Mouse (Mus musculus) T-helper 1 cell (primary cell): ENCODE data around the gene Gm9758.
"Not testable (repeated sequence)": the region's sequence is repeated elsewhere in the genome, so short reads cannot be mapped to it uniquely, and the experiment has no call there.

ENCODE experiments used
- in situ Hi-C: fragments of 300-600 bp; cut with MboI, MseI; formaldehyde crosslinking; loops from one replicate; pipeline ENCODE4 v1.15.1; 2025; ENCODE audit warnings: high pct_unique_total_duplicates

Gm9758 gene

GRCm38 (mm10) chr5:14914799-14915198 is at the start of gene Gm9758:
Gene Gm9758, minus strand, starts transcription at chr5:14914899.
- in situ Hi-C loops: not testable (repeated sequence)

DNA sequence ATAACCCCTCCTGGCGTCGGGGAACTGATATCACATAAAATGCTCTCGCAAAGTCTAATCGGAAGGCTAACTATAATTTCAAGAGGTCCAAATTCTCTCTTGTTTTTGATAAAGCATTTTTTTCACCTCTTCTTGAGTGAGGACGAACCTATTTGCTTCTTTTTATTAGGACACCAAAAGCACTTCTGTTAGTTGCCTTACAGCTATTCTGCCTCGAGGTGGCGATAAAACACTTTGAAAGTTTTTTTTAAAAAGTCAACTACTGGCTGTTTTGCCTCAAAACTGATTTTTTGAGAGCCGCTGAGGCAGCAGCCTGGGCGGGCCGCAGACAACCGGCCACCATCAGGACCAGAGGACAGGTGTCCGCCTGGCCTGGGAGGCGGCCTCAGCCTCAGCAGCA is 49.1 kb upstream of the Gm9758 start:
- in situ Hi-C loops: loop anchor here (5.0 kb wide), 2 partner anchors 37 to 678 kb away; no protein-coding TSS in a partner anchor

GRCm38 (mm10) chr5:14961502-14961901 is 46.8 kb upstream of the Gm9758 start:
- in situ Hi-C loops: loop anchor here (5.0 kb wide), 2 partner anchors 34 to 681 kb away; no protein-coding TSS in a partner anchor

DNA sequence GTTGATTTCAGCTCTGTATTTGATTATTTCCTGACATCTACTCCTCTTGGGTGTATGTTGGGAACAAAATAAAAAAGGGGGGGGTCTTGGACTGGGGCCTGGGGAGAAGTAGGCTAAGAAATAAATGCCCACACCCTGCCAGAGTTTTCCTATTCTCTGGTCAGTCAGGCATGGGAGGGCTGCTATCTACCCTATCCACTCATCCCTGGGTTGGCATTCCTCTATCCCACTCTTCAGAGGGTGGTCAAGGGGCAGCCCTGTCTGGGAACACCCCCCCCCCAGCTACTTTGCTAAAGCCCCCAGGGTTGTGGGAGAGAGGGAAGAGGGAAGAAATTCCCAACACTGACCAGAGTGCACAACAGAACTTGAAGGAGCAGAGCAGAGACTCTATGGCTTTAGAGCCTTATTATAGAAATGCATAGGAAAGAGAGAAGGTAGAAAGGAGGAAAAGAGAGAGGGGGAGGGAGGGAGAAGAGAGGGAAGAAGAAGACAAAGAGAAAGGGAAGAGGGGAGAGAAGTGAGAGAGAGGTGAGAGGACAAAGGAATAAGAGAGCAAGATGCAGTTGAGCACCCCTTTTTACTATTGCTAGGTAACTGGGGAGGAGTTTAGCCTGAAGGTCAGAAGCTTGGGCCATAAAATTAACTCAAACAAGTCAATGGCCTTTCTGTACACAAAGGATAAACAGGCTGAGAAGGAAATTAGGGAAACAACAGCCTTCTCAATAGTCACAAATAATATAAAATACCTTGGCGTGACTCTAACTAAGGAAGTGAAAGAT is 41.4 kb upstream of the Gm9758 start:
- in situ Hi-C loops: loop anchor here (5.0 kb wide), 1 partner anchor 556 kb away; no protein-coding TSS in a partner anchor

GRCm38 (mm10) chr5:14953587-14953986 is 38.9 kb upstream of the Gm9758 start:
- in situ Hi-C loops: loop anchor here (5.0 kb wide), 1 partner anchor 54 kb away; no protein-coding TSS in a partner anchor

DNA sequence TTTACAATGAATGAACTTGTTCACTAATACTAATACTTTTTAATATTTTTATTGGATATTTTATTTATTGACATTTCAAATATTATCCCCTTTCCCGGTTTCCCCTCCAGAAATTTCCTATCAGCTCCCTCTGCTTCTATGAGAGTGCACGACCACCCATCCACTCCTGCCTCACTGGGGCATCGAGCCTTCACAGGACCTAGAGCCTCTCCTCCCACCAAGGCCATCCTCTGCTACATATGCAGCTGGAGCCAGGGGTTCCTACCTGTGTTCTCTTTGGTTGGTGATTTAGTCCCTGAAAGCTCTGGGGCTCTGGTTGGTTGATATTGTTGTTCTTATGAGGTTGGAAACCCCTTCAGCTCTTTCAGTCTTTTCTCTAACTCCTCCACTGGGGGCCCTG is 38.0 kb upstream of the Gm9758 start:
- in situ Hi-C loops: loop anchor here (5.0 kb wide), 1 partner anchor 55 kb away; no protein-coding TSS in a partner anchor

DNA sequence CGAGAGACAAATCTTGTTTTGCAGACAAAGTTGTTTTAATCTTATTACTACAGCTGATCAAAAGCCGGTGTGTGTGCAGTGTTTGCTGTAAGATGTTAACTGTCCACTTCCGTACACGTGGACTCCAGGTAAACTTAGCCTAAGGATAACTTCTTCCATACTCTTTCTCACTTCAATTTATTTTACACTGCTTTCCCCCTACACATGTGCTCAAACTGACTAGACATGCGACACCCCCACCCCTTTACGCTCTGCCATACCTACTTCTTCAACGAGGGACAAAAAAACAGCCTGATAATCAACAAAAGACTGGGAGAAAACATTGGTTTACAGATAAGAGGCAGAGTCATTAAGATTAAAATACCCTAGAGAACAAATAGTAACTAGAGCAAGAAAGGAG is 37.1 kb upstream of the Gm9758 start:
- in situ Hi-C loops: loop anchor here (5.0 kb wide), 1 partner anchor 55 kb away; no protein-coding TSS in a partner anchor

DNA sequence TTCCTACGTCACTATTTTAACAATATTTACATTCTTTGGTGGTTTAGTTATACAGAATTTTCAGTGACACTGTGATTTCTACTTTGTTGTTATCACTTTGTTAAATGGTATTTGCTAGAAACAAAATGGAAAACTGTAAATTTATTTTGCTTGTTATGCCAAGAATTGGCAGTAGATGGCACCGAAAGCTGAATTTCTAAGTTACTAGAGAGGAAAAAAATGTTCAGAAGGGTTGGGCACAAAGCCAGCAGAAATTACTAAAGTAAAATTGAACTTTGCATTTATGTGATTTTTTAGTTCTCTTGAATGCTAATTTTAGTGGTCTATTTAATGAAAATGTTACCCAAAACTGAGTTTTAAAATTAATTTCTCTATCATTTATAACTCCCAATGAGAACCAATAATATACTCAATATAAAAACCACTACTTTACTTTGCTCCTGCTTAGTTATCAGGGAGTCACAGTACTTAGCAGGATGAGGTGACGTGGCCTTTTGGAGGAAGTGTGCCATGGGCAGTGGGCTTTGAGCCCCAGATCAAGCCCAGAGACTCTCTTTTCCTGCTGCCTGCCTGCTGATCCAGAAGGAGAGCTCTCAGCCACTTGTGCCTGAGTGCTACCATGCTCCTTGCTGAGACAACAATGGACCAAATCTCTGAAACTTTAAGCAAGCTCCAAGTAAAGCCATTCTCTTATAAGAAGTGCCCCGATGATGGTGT is 32.9 kb upstream of the Gm9758 start:
- in situ Hi-C loops: not testable (repeated sequence)

DNA sequence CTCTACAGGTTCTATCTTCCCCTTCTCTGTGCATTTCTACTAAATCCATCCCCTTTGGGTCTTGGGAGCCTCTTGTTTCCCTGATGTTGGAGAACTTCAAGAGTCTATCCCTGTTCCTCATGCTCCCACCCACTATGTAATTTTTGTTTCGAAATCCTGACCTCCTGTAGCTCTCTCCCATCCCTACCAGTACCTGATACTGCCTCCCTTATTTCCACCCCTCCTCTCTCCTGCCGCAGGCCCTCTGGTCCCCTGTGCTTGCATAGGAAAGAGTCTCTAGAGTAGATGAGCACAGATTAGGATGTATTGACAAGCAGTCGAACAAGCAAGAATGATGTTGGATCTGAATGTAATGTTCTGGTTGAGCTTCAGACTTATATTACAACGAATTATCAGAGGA is 30.8 kb upstream of the Gm9758 start:
- in situ Hi-C loops: not testable (repeated sequence)

DNA sequence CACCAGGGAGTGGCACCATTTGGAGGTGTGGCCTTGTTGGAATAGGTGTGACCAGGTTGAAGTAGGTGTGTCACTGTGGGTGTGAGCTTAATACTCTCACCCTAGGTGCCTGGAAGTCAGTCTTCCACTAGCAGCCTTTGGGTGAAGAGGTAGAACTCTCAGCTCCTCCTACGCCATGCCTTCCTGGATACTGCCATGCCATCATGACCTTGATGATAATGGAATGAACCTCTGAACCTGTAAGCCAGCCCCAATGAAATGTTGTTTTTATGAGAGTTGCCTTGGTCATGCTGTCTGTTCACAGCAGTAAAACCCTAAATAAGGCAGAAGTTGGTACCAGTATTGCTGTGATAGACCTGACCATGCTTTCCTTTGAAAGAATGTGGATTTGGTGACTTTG is 26.3 kb upstream of the Gm9758 start:
- in situ Hi-C loops: not testable (repeated sequence)

DNA sequence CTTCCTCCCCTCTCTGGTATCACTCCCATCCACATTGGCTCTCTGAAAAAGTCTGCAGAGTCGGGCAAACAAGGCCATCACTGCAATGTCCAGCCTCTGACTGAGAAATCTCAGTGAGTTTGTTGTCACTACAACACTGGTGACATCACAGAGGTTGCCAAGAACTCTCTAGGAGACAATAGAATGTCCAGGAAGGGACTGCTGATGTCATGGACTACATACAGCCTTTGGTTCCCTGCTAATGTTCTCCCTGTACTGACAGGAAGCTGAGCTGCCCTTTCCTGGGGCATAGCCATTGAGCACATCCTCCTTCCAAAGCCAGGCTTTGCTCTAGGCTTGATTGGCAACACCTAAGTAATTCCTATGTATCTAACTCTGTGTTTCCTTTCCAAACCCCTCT is 23.6 kb upstream of the Gm9758 start, which contains the start of gene Speer4e:
Gene Speer4e, minus strand, starts transcription at position 101 of the 400 bp plus-strand sequence.
- in situ Hi-C loops: not testable (repeated sequence)

DNA sequence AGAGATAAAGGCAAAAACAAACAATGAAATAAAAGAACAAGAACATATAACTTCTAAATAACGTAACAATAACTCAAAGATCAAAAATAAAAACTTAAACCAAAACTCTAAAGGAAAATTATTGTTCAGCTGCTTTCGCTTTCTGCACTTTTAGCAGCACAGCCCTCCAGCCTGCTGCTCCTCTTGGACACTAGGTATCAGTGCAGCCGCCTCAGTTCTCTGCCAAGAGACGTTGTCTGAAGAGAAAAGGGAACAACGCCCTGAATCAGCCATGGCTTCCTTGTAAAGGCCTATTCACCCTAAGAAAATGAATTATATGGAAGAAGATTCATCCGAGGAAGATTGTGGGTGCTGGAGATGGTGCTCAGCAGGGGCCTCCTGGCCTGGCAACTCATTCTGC is 19.0 kb upstream of the Gm9758 start:
- in situ Hi-C loops: loop anchor here (5.0 kb wide), 1 partner anchor 94 kb away; no protein-coding TSS in a partner anchor

DNA sequence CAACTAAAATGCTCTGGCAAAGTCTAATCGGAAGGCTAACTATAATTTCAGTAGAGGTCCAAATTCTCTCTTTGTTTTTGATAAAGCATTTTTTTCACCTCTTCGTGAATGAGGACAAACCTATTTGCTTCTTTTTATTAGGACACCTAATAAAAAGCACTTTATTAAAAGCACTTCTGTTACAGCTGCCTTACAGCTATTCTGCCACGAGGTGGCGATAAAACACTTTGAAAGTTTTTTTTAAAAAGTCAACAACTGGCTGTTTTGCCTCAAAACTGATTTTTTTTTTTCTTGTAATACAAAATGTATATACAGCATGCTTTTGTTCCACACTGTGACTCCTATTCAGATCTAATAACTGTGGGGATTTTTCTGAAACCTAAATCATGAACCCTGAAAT is 12.3 kb upstream of the Gm9758 start:
- in situ Hi-C loops: loop anchor here (5.0 kb wide), 1 partner anchor 35 kb away; no protein-coding TSS in a partner anchor

GRCm38 (mm10) chr5:14914361-14914760 is 338 bp downstream of the Gm9758 start:
- in situ Hi-C loops: not testable (repeated sequence)

GRCm38 (mm10) chr5:14903539-14903938 is 11.2 kb downstream of the Gm9758 start:
- in situ Hi-C loops: loop anchor here (10.0 kb wide), 1 partner anchor 561 kb away; no protein-coding TSS in a partner anchor

- in situ Hi-C loops: no loop called here
These were observed 22.5 kb downstream of the Gm9758 start for GRCm38 (mm10) chr5:14892242-14892641.

DNA sequence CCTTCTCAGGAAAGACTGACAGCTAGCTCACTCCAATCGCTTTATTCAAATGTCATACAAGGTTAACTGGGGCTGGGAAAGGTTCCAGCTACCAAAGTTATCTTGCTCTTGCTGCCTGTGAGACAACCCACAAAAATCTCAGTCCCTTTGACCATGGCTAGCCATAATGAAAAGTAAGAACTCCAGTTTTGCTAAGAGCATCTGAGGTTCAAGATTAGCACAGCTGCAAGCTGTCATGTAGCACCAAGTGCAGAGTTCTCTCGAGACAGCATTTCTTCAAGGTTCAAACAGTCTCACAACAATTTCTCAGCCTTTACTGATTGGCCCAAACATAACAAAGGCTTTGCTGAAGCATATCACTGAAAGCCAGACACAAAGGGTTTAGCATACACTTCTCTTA is 29.4 kb downstream of the Gm9758 start:
- in situ Hi-C loops: not testable (repeated sequence)
